Mouse (Mus musculus) lung, embryonic 14.5 days (tissue): ENCODE results near the gene Vmn2r69. TPM values are rescaled to one million over a fixed set of nuclear protein-coding genes. Genes with fewer than 3 reads are reported as not detected.

Experiments used
- ATAC-seq: fragments of 200-750 bp; cut with Nextera tagmentation; 2 replicates; pipeline ENCODE4 v1.8.0; 2017; ENCODE audit warnings: mild to moderate bottlenecking, moderate TSS enrichment, moderate library complexity; ENCODE audit not compliant: insufficient read depth
- DNase-seq: peaks from one replicate; pipeline ENCODE4 v3.0.0-alpha.2; 2015
- H3K27ac ChIP-seq: fragments of 300-500 bp; sonication (generic); 2 replicates; pipeline ENCODE4 v1.5.1; 2014; ENCODE audit warnings: low read depth, mild to moderate bottlenecking, moderate library complexity
- H3K27me3 ChIP-seq: fragments of 300-500 bp; sonication (generic); 2 replicates; pipeline ENCODE4 v1.6.1; 2014; ENCODE audit warnings: low read length, control low read depth; ENCODE audit not compliant: insufficient read depth
- H3K36me3 ChIP-seq: fragments of 300-500 bp; sonication (generic); 2 replicates; pipeline ENCODE4 v1.6.1; 2014; ENCODE audit warnings: control low read depth; ENCODE audit not compliant: insufficient read depth
- H3K4me1 ChIP-seq: fragments of 300-500 bp; sonication (generic); 2 replicates; pipeline ENCODE4 v1.6.1; 2014; ENCODE audit warnings: antibody characterized with exemption, control low read depth; ENCODE audit not compliant: insufficient read depth
- H3K4me2 ChIP-seq: fragments of 300-500 bp; sonication (generic); 2 replicates; pipeline ENCODE4 v1.6.1; 2014; ENCODE audit warnings: mild to moderate bottlenecking
- H3K4me3 ChIP-seq: fragments of 300-500 bp; sonication (generic); 2 replicates; pipeline ENCODE4 v1.5.1; 2014; ENCODE audit warnings: low read depth, low read length
- H3K9ac ChIP-seq: fragments of 300-500 bp; sonication (generic); 2 replicates; pipeline ENCODE4 v1.6.1; 2014
- H3K9me3 ChIP-seq: fragments of 300-500 bp; sonication (generic); 2 replicates; pipeline ENCODE4 v1.6.1; 2016; ENCODE audit warnings: low read depth, low read length, control low read depth
- CTCF ChIP-seq: IDR thresholded peaks from 2 replicates; pipeline ENCODE4 v1.5.1; 2016; ENCODE audit warnings: antibody characterized with exemption, low read depth
- WGBS: fragments of 180-500 bp; shearing (Covaris S2); extraction: QIAGEN DNeasy Blood & Tissue Kit; methylation state at CpG from one replicate; pipeline ENCODE4 v1.1.7; 2014; 5-methylcytosine and 5-hydroxymethylcytosine counted together
- polyA plus RNA-seq: library from polyadenylated mRNA; unstranded; fragments of >200 nt; fragmentation: Nextera tagmentation; extraction: Ambion mirVana; gene quantifications from 2 replicates; pipeline ENCODE4 v1.2.1, GENCODE M21; 2014

The Vmn2r69 gene
- not detected in 2 replicates for polyA plus RNA-seq

DNA sequence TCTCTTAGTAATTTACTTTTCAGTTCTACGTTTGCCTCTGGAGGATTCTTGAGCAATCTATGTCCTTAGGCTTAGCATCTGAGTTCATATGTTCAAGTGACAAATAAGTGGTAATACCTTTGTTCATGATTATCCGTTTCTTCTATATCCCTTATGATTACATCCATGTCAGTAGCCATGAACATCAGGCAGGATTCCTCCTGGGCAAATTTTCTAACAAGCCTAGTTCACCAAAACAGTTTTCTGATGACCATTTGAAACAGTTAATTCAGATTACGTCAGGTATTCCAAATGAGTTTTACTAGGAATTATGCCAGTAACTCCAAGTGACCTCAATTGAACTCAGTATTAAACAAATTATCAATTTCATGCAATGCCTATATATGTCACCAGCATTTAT is at the start of gene Vmn2r69:
Gene Vmn2r69 (minus strand): TSS at position 101 of the 400 bp plus-strand sequence.
- DNase-seq, result no peak
- H3K9ac ChIP-seq, result no peak within 1 kb of the TSS
- no peaks in the 10 kb centered on the region for H3K27me3 ChIP-seq
- no peaks in the 10 kb centered on the region for H3K9me3 ChIP-seq
- no peak for TF ChIP-seq CTCF
- H3K27ac ChIP-seq, result no peak within 1 kb of the TSS
- WGBS, result 66% methylated on average over 3 of the region's 3 CpGs
- H3K4me1 ChIP-seq, result no peaks in the 10 kb centered on the region
- no peak for ATAC-seq
- no peak within 1 kb of the TSS for H3K4me3 ChIP-seq
- no peak within 1 kb of the TSS for H3K4me2 ChIP-seq
- H3K36me3 ChIP-seq, result no peaks in the 10 kb centered on the region

Other genes starting within 250 kb of the Vmn2r69 start
- gene Vmn2r68, start 178.1 kb downstream of the Vmn2r69 start, polyA plus RNA-seq, result not detected in 2 replicates
- gene Vmn2r71, start 147.2 kb upstream of the Vmn2r69 start, polyA plus RNA-seq, result not detected in 2 replicates
- not detected in 2 replicates for gene Vmn2r70, start 153.3 kb upstream of the Vmn2r69 start, polyA plus RNA-seq